Mouse (Mus musculus): ENCODE measurements around the gene Hspa1a.
A peak's percentile ranks its signal among the peaks of the same experiment; 100 is the strongest.
"Not testable (repeated sequence)": the region's sequence is repeated elsewhere in the genome, so short reads cannot be mapped to it uniquely, and the experiment has no call there.

Hspa1a gene

DNA sequence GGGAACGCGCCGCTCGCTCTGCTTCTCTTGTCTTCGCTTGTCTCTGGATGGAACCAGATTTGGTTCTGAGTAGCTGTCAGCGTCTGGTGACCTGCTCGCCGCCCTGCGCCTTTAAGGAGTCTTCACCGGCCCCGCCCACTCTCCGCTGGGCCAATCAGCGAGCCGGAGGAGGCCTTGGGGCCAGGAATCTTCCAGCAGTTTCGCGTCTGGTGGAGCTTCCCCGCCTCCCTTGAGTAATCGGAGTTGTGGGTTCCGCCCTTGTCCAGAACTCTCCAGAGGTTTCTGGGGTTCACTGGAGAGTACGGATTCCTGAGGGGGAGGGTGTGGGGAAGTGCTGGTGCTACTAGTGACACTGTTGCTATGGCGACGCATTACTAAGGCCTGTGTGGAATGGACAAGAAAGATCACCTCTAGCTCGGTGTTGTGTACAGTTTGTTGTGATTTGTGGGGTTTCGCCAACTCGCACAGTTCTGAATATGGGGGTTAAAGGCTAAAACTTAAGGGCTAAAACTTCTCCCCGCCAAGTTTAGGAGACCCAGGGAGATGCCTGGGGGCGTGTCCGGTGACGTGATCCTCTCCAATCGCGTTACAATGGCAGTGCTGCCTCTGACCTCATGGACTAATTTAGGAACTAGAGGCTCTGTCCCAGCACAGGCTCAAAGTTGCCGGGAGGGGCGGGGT is at the start of gene Hspa1a, which contains the start of gene Hspa1l:
Gene Hspa1a, minus strand, starts transcription at position 88 of the 681 bp plus-strand sequence.
Gene Hspa1l, plus strand, starts transcription at position 635 of the 681 bp plus-strand sequence.
- DNase-seq, result peak; percentile 78

GRCm38 (mm10) chr17:35021163-35021808 is 49.3 kb upstream of the Hspa1a start:
- peak; percentile 83 for DNase-seq

DNA sequence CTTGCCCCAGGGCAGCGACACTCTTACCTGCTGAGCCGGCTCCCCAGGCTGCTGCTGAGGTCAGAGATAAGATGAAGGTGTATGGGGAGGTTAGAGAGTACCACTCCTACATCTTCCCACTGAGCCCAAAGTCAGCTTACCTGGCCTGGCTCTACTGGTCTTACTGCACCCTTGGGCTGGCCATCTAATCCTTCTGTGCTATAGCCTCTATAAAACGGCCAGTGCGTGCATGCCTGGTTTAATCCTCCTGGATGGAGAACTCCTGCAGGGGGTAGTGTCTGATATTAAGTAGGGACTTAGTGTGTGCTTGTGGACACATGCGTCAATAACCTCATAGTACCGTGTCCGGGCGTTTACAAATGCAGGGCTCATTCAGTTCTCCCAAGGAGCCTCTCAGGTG is 48.6 kb upstream of the Hspa1a start:
- no peak for DNase-seq

DNA sequence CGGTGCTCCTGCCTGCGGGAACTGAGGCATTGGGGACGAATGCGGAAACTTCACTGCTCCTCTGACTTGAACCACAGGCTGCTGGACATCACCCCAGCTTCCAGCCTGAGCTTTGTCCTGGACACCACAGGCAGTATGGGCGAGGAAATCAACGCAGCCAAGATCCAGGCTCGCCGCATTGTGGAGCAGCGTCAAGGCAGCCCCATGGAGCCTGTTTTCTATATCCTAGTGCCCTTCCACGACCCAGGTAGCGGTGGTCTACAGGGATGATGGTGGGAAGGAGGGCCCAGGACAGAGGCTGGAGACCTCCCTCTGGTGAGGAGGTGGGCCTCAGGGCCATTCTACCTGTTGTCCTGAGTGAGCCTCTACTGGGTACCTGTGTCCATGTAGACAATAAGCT is 47.9 kb upstream of the Hspa1a start:
- no peak for DNase-seq

GRCm38 (mm10) chr17:35018171-35018570 is 46.2 kb upstream of the Hspa1a start:
- DNase-seq, result no peak

DNA sequence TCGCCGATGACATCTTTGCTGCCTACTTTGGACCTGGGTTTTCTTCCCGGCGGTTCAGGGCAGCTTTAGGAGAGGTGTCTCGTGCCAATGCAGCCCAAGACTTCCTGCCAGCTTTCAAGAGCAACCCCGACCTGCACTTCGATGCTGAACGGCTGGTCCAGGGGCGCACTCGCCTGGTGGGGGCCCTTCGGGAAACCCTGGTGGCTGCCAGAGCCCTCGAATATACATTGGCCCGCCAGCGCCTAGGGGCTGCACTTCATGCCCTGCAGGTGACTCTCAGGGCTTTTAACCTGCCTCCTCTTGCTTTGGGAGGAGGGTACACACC is 45.7 kb upstream of the Hspa1a start:
- DNase-seq, result no peak

GRCm38 (mm10) chr17:35016791-35017705 is 45.1 kb upstream of the Hspa1a start:
- DNase-seq, result no peak

- DNase-seq, result no peak
Measured at GRCm38 (mm10) chr17:35016376-35016775, 44.4 kb upstream of the Hspa1a start, which contains the start of gene Vwa7. Gene Vwa7, plus strand, starts transcription at chr17:35016579.

DNA sequence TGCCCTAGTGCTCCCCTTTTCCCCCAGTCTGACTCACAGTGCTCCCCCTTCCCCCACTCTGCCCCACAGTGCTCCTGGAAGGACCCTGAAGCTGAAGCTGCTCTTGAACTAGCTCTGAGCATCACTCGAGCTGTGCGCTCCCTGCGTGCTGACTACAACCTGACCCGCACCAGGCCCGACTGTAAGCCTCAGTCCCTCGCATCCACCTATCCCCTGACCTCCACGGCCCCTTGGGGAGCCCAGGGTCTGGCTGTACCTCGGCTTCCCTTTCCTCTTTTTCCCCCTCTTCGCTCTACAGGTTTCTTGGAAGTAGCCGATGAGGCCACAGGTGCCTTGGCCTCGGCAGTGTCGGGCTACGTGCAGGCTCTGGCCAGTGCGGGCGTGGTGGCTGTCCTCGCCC is 43.3 kb upstream of the Hspa1a start:
- no peak for DNase-seq

GRCm38 (mm10) chr17:35013221-35013620 is 41.3 kb upstream of the Hspa1a start:
- no peak for DNase-seq

GRCm38 (mm10) chr17:35012430-35012829 is 40.5 kb upstream of the Hspa1a start:
- no peak for DNase-seq

DNA sequence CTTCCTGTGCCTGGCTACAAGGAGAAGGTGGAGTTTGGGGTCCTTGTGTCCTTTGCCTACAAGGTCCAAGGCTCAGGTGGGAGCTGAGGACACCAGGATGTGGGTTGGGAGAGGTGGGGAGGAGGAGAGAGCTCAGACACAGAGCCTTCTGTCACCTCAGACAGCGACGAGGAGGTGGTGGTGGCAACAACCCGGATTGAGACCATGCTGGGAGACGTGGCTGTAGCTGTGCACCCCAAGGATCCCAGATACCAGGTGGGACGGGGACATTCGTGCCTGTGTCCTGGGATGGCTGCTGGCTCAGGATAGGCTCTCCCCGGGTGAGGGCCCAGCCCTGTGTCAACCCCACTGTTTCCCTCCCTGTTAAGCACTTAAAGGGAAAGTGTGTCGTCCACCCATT is 39.5 kb upstream of the Hspa1a start:
- DNase-seq, result no peak

- no peak for DNase-seq
Measured at GRCm38 (mm10) chr17:35009586-35009985, 37.6 kb upstream of the Hspa1a start.

DNA sequence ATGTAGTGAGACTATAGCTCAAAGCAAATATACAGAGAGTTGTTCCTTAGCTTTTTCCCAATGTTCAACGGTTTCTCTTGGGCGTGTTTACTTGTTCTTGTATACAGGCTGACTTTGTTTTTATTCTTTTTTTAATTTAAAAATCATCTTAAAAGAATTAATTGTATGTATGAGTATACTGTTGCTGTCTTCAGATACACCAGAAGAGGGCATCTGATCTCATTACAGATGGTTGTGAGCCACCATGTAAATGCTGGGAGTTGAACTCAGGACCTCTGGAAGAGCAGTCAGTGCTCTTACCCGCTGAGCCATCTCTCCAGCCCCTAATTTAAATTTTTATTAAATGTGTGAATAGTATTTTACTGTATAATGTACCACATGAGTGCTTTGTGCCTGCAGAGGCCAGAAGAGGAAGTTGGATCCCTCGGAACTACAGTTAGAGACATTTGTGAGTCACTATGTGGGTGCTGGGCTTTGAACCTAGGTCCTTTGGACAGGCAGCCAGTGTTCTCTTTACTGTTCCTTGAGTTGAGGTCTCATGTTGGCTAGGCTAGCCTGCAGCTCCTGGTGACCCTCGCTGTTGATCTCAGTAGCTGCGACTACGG is 35.5 kb upstream of the Hspa1a start:
- DNase-seq, result no peak

GRCm38 (mm10) chr17:35005902-35006301 is 33.9 kb upstream of the Hspa1a start:
- DNase-seq, result not testable (repeated sequence)

- DNase-seq, result no peak
Measured at GRCm38 (mm10) chr17:35005158-35005557, 33.2 kb upstream of the Hspa1a start.

DNA sequence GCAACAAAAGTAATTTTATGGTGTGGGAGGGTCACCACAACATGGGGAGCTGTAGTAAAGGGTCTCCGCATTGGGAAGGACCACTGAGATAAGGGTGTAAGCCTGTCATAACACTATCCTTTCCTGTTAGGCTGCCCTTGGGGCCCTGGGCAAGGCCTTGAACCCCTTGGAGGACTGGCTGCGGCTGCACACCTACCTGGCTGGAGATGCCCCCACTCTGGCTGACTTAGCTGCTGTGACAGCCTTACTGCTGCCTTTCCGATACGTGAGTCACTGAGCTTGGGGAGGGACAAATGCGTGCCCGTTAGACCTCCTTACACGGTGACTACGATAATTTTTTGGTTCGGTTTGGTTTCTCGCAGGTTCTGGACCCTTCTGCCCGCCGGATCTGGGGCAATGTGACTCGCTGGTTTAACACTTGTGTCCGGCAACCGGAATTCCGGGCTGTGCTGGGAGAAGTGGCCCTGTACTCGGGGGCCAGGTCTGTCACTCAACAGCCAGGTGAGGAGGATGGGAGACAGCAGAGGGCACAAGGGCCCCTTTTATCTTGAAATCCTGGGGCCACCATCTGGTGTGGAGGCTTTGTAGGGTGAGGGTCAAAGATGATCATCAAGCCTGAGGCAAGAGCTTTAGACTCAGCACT is 32.2 kb upstream of the Hspa1a start:
- DNase-seq, result no peak

- DNase-seq, result no peak
Measured at GRCm38 (mm10) chr17:35003022-35003838, 31.3 kb upstream of the Hspa1a start.

- no peak for DNase-seq
Measured at GRCm38 (mm10) chr17:35002153-35002865, 30.4 kb upstream of the Hspa1a start.

GRCm38 (mm10) chr17:35001452-35002152 is 29.6 kb upstream of the Hspa1a start:
- peak; percentile 38 for DNase-seq

All from right cerebral cortex, adult 18-20 months (tissue).